Mouse (Mus musculus) mesoderm, embryonic 11.5 days (tissue): ENCODE measurements around the gene Gfra1.
A peak's percentile ranks its signal among the peaks of the same experiment; 100 is the strongest.

Source experiments
- DNase-seq: peaks from one replicate; pipeline ENCODE4 v3.0.0-alpha.2; 2012; ENCODE audit warnings: low read depth, low spot score

Gfra1 gene

GRCm38 (mm10) chr19:58441785-58442184 lies 13.9 kb downstream of the Gfra1 start:
- DNase-seq: no peak

GRCm38 (mm10) chr19:58441246-58441645 lies 14.5 kb downstream of the Gfra1 start:
- DNase-seq: no peak

GRCm38 (mm10) chr19:58438762-58439161 lies 16.9 kb downstream of the Gfra1 start:
- DNase-seq: no peak

- DNase-seq: peak; percentile 57
Observed at GRCm38 (mm10) chr19:58437441-58438071, 18.2 kb downstream of the Gfra1 start.

GRCm38 (mm10) chr19:58436874-58437273 lies 18.8 kb downstream of the Gfra1 start:
- no peak for DNase-seq

GRCm38 (mm10) chr19:58435877-58436276 lies 19.8 kb downstream of the Gfra1 start:
- no peak for DNase-seq

GRCm38 (mm10) chr19:58432840-58433239 lies 22.9 kb downstream of the Gfra1 start:
- no peak for DNase-seq

GRCm38 (mm10) chr19:58428546-58428945 lies 27.2 kb downstream of the Gfra1 start:
- DNase-seq: no peak

- no peak for DNase-seq
Observed at GRCm38 (mm10) chr19:58427348-58427747, 28.4 kb downstream of the Gfra1 start.

GRCm38 (mm10) chr19:58424928-58425327 lies 30.8 kb downstream of the Gfra1 start:
- DNase-seq: no peak

- no peak for DNase-seq
Observed at GRCm38 (mm10) chr19:58424179-58424578, 31.5 kb downstream of the Gfra1 start.

GRCm38 (mm10) chr19:58422916-58423493 lies 32.7 kb downstream of the Gfra1 start:
- no peak for DNase-seq

GRCm38 (mm10) chr19:58419685-58420084 lies 36.0 kb downstream of the Gfra1 start:
- peak; percentile 78 for DNase-seq

GRCm38 (mm10) chr19:58419278-58419677 lies 36.4 kb downstream of the Gfra1 start:
- no peak for DNase-seq

GRCm38 (mm10) chr19:58415173-58415572 lies 40.5 kb downstream of the Gfra1 start:
- no peak for DNase-seq

GRCm38 (mm10) chr19:58414733-58415132 lies 41.0 kb downstream of the Gfra1 start:
- DNase-seq: no peak

GRCm38 (mm10) chr19:58413290-58413689 lies 42.4 kb downstream of the Gfra1 start:
- peak; percentile 75 for DNase-seq

- DNase-seq: no peak
Observed at GRCm38 (mm10) chr19:58412811-58413210, 42.9 kb downstream of the Gfra1 start.

GRCm38 (mm10) chr19:58406726-58407125 lies 49.0 kb downstream of the Gfra1 start:
- DNase-seq: no peak

- no peak for DNase-seq
Observed at GRCm38 (mm10) chr19:58400224-58400623, 55.5 kb downstream of the Gfra1 start.

- DNase-seq: no peak
Observed at GRCm38 (mm10) chr19:58399166-58399565, 56.5 kb downstream of the Gfra1 start.

- DNase-seq: no peak
Observed at GRCm38 (mm10) chr19:58396604-58396984, 59.1 kb downstream of the Gfra1 start.

- peak; percentile 63 for DNase-seq
Observed at GRCm38 (mm10) chr19:58395785-58396603, 59.7 kb downstream of the Gfra1 start.
